Mouse (Mus musculus) heart, adult 2 months (tissue): ENCODE measurements around the gene Pdzd2. TPM values are rescaled to one million over a fixed set of nuclear protein-coding genes. Genes with fewer than 3 reads are reported as not detected.
A peak's percentile ranks its signal among the peaks of the same experiment; 100 is the strongest.

ENCODE experiments used
- DNase-seq, 2 experiments: peaks; one replicate each; pipeline ENCODE4 v3.0.0; 2021
- H3K27ac ChIP-seq: fragments of 200-600 bp; 2 replicates; pipeline ENCODE4 v1.8.1; 2022
- H3K27me3 ChIP-seq: fragments of 200-500 bp; 2 replicates; pipeline ENCODE4 v1.6.1; 2012; ENCODE audit warnings: mild to moderate bottlenecking, low read length, inconsistent platforms, mixed read lengths; ENCODE audit not compliant: control insufficient read depth, insufficient read depth
- H3K36me3 ChIP-seq: fragments of 200-500 bp; 2 replicates; pipeline ENCODE4 v1.6.1; 2012; ENCODE audit warnings: low read length, inconsistent platforms; ENCODE audit not compliant: control insufficient read depth, insufficient read depth
- H3K4me1 ChIP-seq: fragments of 200-500 bp; 2 replicates; pipeline ENCODE4 v1.6.1; 2011; ENCODE audit warnings: low read length; ENCODE audit not compliant: control insufficient read depth, insufficient read depth
- H3K4me3 ChIP-seq: fragments of 200-600 bp; 2 replicates; pipeline ENCODE4 v1.8.1; 2022
- H3K79me2 ChIP-seq: fragments of 200-500 bp; replicated peaks from 2 replicates; pipeline ENCODE4 v1.6.1; 2012; ENCODE audit warnings: mild to moderate bottlenecking, inconsistent platforms, low read length, moderate library complexity, mixed read lengths; ENCODE audit not compliant: control insufficient read depth, insufficient read depth
- H3K9ac ChIP-seq: fragments of 200-500 bp; 2 replicates; pipeline ENCODE4 v1.6.1; 2012; ENCODE audit warnings: low read depth, mild to moderate bottlenecking, control low read depth, inconsistent platforms, low read length, mixed read lengths
- CTCF ChIP-seq: fragments of 200-600 bp; IDR thresholded peaks from 2 replicates; pipeline ENCODE4 v1.8.1; 2022; ENCODE audit warnings: antibody characterized with exemption, mild to moderate bottlenecking, moderate library complexity
- EP300 ChIP-seq: fragments of 200-500 bp; IDR thresholded peaks from 2 replicates; pipeline ENCODE4 v1.6.1; 2011; ENCODE audit warnings: low read depth, low read length, control low read depth; ENCODE audit not compliant: insufficient read depth
- POLR2A ChIP-seq: fragments of 200-500 bp; IDR thresholded peaks from 2 replicates; pipeline ENCODE4 v1.6.1; 2011; ENCODE audit warnings: mild to moderate bottlenecking, low read depth, low read length, control low read depth; ENCODE audit not compliant: insufficient read depth
- WGBS: fragments of 180-500 bp; shearing (Covaris S2); methylation state at CpG from one replicate; pipeline ENCODE4 v1.1.7; 2018; 5-methylcytosine and 5-hydroxymethylcytosine counted together
- intact Hi-C: fragments of 180-260 bp; cut with DNase I; formaldehyde crosslinking; loops from one replicate; pipeline ENCODE4 v1.15.1; 2025
- polyA plus RNA-seq: library from polyadenylated mRNA; depleted of rRNA; stranded (reverse); fragments of >200 nt; gene quantifications from 2 replicates; pipeline ENCODE4 v1.2.3, GENCODE M21; 2012
- total RNA-seq, 2 experiments: library from RNA; stranded (reverse); gene quantifications; 2 replicates each; pipeline ENCODE4 v1.2.3; 2021

Gene Pdzd2
- total and polyA plus RNA-seq, 3 experiments, result 15.0 to 83.9 (median 78.9) TPM

DNA sequence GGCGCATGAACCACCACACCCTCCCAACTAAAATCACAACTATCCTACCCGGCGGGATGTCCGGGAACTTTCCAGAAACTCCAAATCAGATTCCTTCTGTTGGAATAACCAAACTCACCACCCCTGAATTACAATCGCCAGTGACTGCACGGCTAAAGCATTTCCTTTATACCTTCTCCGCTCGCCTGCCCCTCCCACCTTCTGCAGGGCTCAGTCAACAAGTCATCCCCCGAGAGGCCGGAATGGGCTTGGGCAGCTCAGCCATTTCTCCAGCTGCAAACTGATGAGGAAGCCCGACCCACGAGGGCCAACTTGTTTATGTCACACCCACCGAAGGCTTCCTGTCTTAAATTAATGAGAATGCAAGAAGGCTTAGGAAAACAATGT, 189.8 kb downstream of the Pdzd2 start:
- 8% methylated on average over 13 of the region's 13 CpGs for WGBS
- H3K27ac ChIP-seq, result peak overlapping the region; percentile 98
- H3K4me1 ChIP-seq, result peaks cover 16% of the 10 kb centered on the region

DNA sequence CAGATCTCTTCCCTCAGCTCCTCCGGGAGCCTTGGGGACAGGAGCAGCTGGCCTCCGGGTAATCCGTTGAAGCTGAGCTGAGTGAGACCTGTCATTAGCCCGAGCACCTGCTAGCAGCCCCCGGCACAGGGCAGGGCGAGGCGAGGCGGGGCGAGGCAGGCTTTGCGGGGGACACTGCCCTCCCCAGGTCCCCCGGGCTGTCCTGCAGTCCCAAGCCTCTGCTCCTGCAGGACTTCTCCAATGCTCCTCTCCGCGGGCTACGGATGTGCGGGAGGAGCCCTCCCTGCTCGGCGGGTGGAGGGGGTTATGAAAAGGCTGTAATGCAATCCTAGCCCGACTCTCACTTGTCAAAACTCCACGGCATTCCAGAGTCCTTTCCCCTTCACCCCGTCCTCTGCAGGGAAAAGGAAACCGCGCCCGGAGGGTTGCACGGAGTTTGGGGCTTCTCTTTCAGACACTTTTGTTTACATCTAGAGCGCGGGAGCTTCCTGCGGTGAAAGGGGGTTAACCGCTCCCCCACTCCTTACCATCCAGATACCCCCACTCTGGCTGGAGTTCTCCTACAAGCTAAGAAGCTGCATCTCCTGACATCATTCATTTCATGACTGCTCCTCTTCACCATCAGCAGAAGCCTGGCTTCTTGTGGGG, 190.3 kb downstream of the Pdzd2 start:
- peak overlapping the region; percentile 98 for H3K27ac ChIP-seq
- peak overlapping the region; percentile 57 for H3K4me3 ChIP-seq
- peaks cover 4% of the 10 kb centered on the region; the same call in 1 of the 2 replicates for H3K36me3 ChIP-seq
- H3K9ac ChIP-seq, result peak overlapping the region; percentile 90
- 11% methylated on average over 28 of the region's 28 CpGs for WGBS
- intact Hi-C loops, result loop anchor here (5.0 kb wide), 2 partner anchors 47 to 112 kb away; no protein-coding TSS in a partner anchor
- no peaks in the 10 kb centered on the region; the same call in 1 of the 2 replicates for H3K79me2 ChIP-seq
- peaks cover 20% of the 10 kb centered on the region for H3K4me1 ChIP-seq
- H3K27me3 ChIP-seq, result no peaks in the 10 kb centered on the region
- no peak; the same call in 1 of the 2 replicates for TF ChIP-seq CTCF
- TF ChIP-seq POLR2A, result no peak
- TF ChIP-seq EP300, result no peak
- DNase-seq, result peak; percentile 63 to 77

More for the DNA sequence above, 189.8 kb downstream of the Pdzd2 start:
- Histone ChIP-seq H3K27me3 (no peaks in the 10 kb centered on the region), H3K36me3 (peaks cover 4% of the 10 kb centered on the region; the same call in 1 of the 2 replicates), H3K79me2 (no peaks in the 10 kb centered on the region; the same call in 1 of the 2 replicates), H3K4me3 (peak overlapping the region; percentile 57), H3K9ac (peak overlapping the region; percentile 90)
- intact Hi-C loops, result loop anchor here (1.0 to 5.0 kb wide), 3 partner anchors 15 to 113 kb away; no protein-coding TSS in a partner anchor
- TF ChIP-seq CTCF (peak; percentile 16; the same call in 1 of the 2 replicates), POLR2A (peak; percentile 78), EP300 (peak; percentile 97)
- DNase-seq, result peak; percentile 80 to 89

DNA sequence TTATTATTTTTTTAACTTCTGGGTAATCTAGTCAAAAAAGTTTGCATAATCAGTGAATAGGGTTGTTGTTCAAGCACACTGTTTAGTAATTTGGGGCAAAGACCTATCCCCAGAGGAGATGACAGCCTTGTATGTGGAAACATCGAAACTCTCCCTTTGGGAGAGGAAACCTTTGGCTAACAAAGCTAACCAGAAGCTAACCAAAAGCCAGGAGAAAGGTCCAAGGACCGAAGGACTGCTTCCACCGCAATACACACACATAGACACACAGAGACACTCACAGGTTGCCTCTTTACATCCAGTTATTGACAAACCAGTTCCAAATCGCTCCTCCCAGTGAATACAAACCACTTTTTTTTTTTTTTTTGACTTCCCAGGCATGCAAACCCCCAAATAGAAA, 191.0 kb downstream of the Pdzd2 start:
- 30% methylated on average over 4 of the region's 4 CpGs for WGBS
- Histone ChIP-seq H3K79me2 (no peaks in the 10 kb centered on the region; the same call in 1 of the 2 replicates), H3K27me3 (no peaks in the 10 kb centered on the region), H3K9ac (peak overlapping the region; percentile 90), H3K27ac (peak overlapping the region; percentile 98), H3K4me1 (peaks cover 17% of the 10 kb centered on the region), H3K4me3 (peak overlapping the region; percentile 57), H3K36me3 (peaks cover 4% of the 10 kb centered on the region; the same call in 1 of the 2 replicates)
- TF ChIP-seq EP300, result no peak
- no peak for TF ChIP-seq CTCF
- no peak; the same call in 1 of the 2 replicates for TF ChIP-seq POLR2A
- no peak for DNase-seq
- intact Hi-C loops, result loop anchor here (5.0 kb wide), 2 partner anchors 46 to 111 kb away; no protein-coding TSS in a partner anchor

DNA sequence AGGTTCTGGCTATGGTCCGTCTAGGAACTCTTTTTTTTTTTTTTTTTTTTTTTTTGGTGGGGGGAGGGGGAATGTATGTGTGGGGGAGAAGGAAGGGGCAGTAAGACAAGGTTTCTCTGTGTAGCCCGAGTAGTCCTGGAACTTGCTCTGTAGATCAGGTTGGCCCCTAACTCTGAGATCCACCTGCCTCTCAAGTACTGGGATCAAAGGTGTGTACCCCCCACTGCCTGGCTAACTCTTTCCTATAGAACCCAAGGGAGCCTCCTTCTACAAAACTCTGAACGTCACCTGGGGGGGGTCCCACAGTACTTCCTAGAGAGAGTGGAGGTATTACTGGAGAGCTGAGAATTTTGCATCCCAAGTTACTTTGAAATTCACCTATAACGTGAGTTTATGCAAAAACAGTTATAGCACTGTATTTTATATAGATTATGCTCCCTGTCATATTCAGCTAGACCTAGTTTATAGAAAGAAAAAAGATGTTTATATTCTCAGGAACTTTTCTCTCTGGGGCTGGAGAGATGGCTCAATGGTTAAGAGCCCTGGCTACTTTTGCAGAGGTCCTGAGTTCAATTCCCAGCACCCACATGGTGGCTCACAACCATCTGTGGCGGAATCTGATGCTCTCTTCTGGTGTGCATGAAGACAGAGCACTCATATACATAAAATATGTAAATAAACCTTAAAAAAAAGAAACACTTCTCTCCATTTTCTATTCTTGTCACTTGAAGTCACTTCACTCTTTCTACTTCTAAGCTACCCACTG, 191.9 kb downstream of the Pdzd2 start:
- TF ChIP-seq POLR2A (no peak), EP300 (no peak), CTCF (no peak)
- no peak overlapping the region for H3K9ac ChIP-seq
- no peaks in the 10 kb centered on the region; the same call in 1 of the 2 replicates for H3K79me2 ChIP-seq
- peaks cover 4% of the 10 kb centered on the region; the same call in 1 of the 2 replicates for H3K36me3 ChIP-seq
- no peak for DNase-seq
- 81% methylated on average over 5 of the region's 5 CpGs for WGBS
- H3K27ac ChIP-seq, result peak overlapping the region; percentile 98
- peaks cover 14% of the 10 kb centered on the region for H3K4me1 ChIP-seq
- no peaks in the 10 kb centered on the region for H3K27me3 ChIP-seq
- intact Hi-C loops, result loop anchor here (5.0 kb wide), 2 partner anchors 46 to 111 kb away; no protein-coding TSS in a partner anchor
- peak overlapping the region; percentile 57 for H3K4me3 ChIP-seq

DNA sequence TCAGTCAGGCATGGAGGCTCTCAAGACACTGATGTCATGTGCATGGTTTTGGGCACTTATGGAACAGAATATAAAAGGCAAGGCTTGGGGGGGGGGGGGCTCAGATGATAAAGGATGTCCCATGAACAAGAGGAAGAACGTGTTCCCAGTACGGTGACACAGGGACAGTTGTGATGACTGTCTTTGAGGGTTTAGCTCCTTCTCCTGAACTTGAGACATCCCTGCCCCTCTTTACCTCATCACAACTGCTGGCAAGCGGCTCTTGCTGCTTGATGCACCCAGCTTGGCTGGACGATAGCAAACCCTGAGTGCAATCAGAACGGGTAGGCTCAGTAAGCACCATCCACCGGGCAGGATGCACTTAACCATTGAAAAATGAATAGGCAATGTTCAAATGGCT, 192.9 kb downstream of the Pdzd2 start:
- TF ChIP-seq POLR2A (no peak), CTCF (no peak), EP300 (no peak)
- intact Hi-C loops, result loop anchor here (5.0 kb wide), 2 partner anchors 44 to 109 kb away; no protein-coding TSS in a partner anchor
- peak overlapping the region; percentile 57 for H3K4me3 ChIP-seq
- no peak overlapping the region for H3K9ac ChIP-seq
- H3K27ac ChIP-seq, result peak overlapping the region; percentile 98
- no peak for DNase-seq
- H3K4me1 ChIP-seq, result peaks cover 13% of the 10 kb centered on the region
- no peaks in the 10 kb centered on the region; the same call in 1 of the 2 replicates for H3K79me2 ChIP-seq
- peaks cover 6% of the 10 kb centered on the region; the same call in 1 of the 2 replicates for H3K36me3 ChIP-seq
- H3K27me3 ChIP-seq, result no peaks in the 10 kb centered on the region
- 49% methylated on average over 6 of the region's 6 CpGs for WGBS
